Mouse (Mus musculus): ENCODE data around the gene Hip1r.

DNA sequence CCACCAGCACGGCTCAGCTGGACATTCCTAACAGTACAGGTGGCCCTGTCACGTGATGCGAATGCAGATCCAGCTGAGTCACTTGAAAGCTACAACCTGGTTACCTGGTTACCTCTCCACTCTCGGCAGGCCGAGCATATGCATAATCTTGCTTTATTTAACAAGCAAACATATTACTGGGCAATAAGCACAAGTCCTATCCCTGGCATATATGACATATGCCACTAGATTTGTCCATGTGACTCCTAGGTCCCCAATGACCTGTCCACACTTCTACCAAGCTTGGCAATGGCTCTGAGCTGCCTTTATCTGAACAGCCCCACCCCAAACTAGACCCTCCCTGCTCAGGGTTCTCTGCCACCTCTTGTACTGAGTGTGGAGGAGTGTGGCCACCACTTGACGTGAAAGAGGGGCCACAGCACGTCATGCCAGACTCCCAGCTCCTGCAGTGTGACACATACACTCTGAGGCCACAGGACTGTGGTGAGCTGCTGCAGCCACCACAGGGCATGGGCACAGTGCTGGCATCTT is 42.9 kb downstream of the Hip1r start:
- no peak for TF ChIP-seq POLR2A (IDR thresholded peaks at IDR 0.05; ENCODE audit: borderline replicate concordance, control insufficient read depth, low read depth, low read length)
- TF ChIP-seq CTCF (IDR thresholded peaks at IDR 0.05; ENCODE audit: control insufficient read depth, insufficient read depth, low read length), result no peak

All from bone marrow, adult 2 months (tissue).